Mouse (Mus musculus) cerebellum, adult 2 months (tissue): ENCODE results near the gene Kctd6.

Experiments used
- CTCF ChIP-seq: fragments of 200-500 bp; IDR thresholded peaks from 2 replicates; pipeline ENCODE4 v1.5.1; 2011; ENCODE audit warnings: low read depth, mild to moderate bottlenecking, control low read depth, low read length, moderate library complexity, borderline replicate concordance; ENCODE audit not compliant: insufficient read depth
- POLR2A ChIP-seq: fragments of 200-500 bp; IDR thresholded peaks from 2 replicates; pipeline ENCODE4 v1.6.1; 2011; ENCODE audit warnings: low read length, control low read depth, borderline replicate concordance; ENCODE audit not compliant: insufficient read depth

- TF ChIP-seq POLR2A (no peak), CTCF (no peak)
Measured at GRCm38 (mm10) chr14:8251330-8251885, 37.5 kb downstream of the Kctd6 start.
